Mouse (Mus musculus) thymus, adult 18-20 months (tissue): ENCODE measurements around the gene Pced1b.

Experiments used
- DNase-seq, 2 experiments: peaks; one replicate each; pipeline ENCODE4 v3.0.0; 2022; ENCODE audit warnings: mixed read lengths in 2 of 2

Pced1b gene

GRCm38 (mm10) chr15:97257206-97257775 is 10.4 kb downstream of the Pced1b start:
- no peak for DNase-seq

- DNase-seq = no peak
These were observed 11.8 kb downstream of the Pced1b start for GRCm38 (mm10) chr15:97258483-97259230.

- DNase-seq = no peak
These were observed 12.4 kb downstream of the Pced1b start for GRCm38 (mm10) chr15:97259300-97259699.

- no peak for DNase-seq
These were observed 13.2 kb downstream of the Pced1b start for GRCm38 (mm10) chr15:97259968-97260597.

- DNase-seq = no peak
These were observed 15.3 kb downstream of the Pced1b start for GRCm38 (mm10) chr15:97262251-97262650.

- no peak for DNase-seq
These were observed 19.4 kb downstream of the Pced1b start for GRCm38 (mm10) chr15:97266236-97266845.

GRCm38 (mm10) chr15:97267094-97267695 is 20.3 kb downstream of the Pced1b start:
- no peak for DNase-seq

- DNase-seq = no peak
These were observed 25.2 kb downstream of the Pced1b start for GRCm38 (mm10) chr15:97271985-97272697.

- DNase-seq = no peak
These were observed 25.9 kb downstream of the Pced1b start for GRCm38 (mm10) chr15:97272831-97273230.

- DNase-seq = no peak
These were observed 28.9 kb downstream of the Pced1b start for GRCm38 (mm10) chr15:97275626-97276395.

GRCm38 (mm10) chr15:97276660-97277153 is 29.8 kb downstream of the Pced1b start:
- DNase-seq = no peak

- no peak for DNase-seq
These were observed 30.4 kb downstream of the Pced1b start for GRCm38 (mm10) chr15:97277328-97277727.

GRCm38 (mm10) chr15:97278340-97278948 is 31.5 kb downstream of the Pced1b start:
- no peak for DNase-seq

- DNase-seq = no peak
These were observed 33.2 kb downstream of the Pced1b start for GRCm38 (mm10) chr15:97280131-97280530.

- no peak for DNase-seq
These were observed 33.9 kb downstream of the Pced1b start for GRCm38 (mm10) chr15:97280776-97281175.

- no peak for DNase-seq
These were observed 35.0 kb downstream of the Pced1b start for GRCm38 (mm10) chr15:97281712-97282571.

- no peak for DNase-seq
These were observed 35.6 kb downstream of the Pced1b start for GRCm38 (mm10) chr15:97282572-97282881.

- no peak for DNase-seq
These were observed 37.3 kb downstream of the Pced1b start for GRCm38 (mm10) chr15:97284201-97284600.

GRCm38 (mm10) chr15:97285665-97286212 is 38.8 kb downstream of the Pced1b start:
- DNase-seq = no peak

GRCm38 (mm10) chr15:97286731-97287130 is 39.8 kb downstream of the Pced1b start:
- no peak for DNase-seq
